19 mouse cellular contexts compared by ENCODE assay signal in the genomic region with DNA sequence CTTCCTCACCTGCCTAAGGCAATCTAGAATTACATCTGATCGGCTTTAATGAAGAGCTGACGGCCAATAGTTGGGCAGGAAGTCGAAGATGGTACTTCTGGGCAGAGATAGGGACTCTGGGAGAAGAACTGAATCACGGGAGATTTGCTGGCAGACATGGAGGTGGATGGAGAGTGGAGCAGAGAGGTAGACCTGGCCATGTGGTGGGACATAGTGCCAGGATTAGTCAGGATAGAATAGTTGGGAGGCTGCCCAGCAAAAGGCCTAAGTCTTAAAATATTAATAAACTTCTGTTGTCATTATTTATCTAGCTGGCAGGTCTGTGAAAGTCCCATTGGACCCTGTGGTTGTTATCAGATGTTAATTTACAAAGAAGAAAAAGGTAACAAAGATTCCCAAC. TPM values are rescaled to one million over a fixed set of nuclear protein-coding genes. Genes with fewer than 3 reads are reported as not detected.
"Had no signal": no experiment of that assay in that cellular context is flagged by ENCODE, and none has a peak within 500 bp of the region (broad histone marks: within the 10 kb centered on the region; RNA-seq: fewer than 3 reads in every experiment).

No protein-coding gene starts in this region.

- H3K4me1 ChIP-seq: midbrain, embryonic 15.5 days; neural tube, embryonic 13.5 days; neural tube, embryonic 15.5 days had no signal

- H3K27me3 ChIP-seq: midbrain, embryonic 13.5 days; midbrain, embryonic 15.5 days; neural tube, embryonic 13.5 days; neural tube, embryonic 15.5 days had no signal

- H3K27ac ChIP-seq: midbrain, embryonic 10.5 days; midbrain, embryonic 13.5 days; midbrain, embryonic 15.5 days; neural tube, embryonic 13.5 days; neural tube, embryonic 15.5 days had no signal

- H3K4me2 ChIP-seq: lung, embryonic 14.5 days; midbrain, embryonic 13.5 days; midbrain, embryonic 15.5 days; neural tube, embryonic 13.5 days; neural tube, embryonic 15.5 days had no signal

- DNase-seq: lung, adult 18-20 months; lung, embryonic 14.5 days; lung, postnatal 10 days; lung, postnatal 4 days; retina, postnatal 1 day; right cerebral cortex, adult 18-20 months; right cerebral cortex, postnatal 25 days; right cerebral cortex, postnatal 4 days; spleen, adult 18-20 months; thymus, adult 18-20 months; thymus, postnatal 14 days; thymus, postnatal 4 days had no signal

- H3K9ac ChIP-seq: lung, embryonic 14.5 days; midbrain, embryonic 13.5 days; midbrain, embryonic 15.5 days; neural tube, embryonic 13.5 days; neural tube, embryonic 15.5 days had no signal

- H3K4me3 ChIP-seq: midbrain, embryonic 10.5 days; midbrain, embryonic 13.5 days; midbrain, embryonic 15.5 days; myocyte; neural tube, embryonic 13.5 days; neural tube, embryonic 15.5 days had no signal

- H3K9me3 ChIP-seq: midbrain, embryonic 10.5 days; midbrain, embryonic 13.5 days; midbrain, embryonic 15.5 days; neural tube, embryonic 13.5 days; neural tube, embryonic 15.5 days had no signal

- ATAC-seq: midbrain, embryonic 13.5 days; midbrain, embryonic 15.5 days had no signal

RNA-seq across cellular contexts. Expression of a gene that starts 36.7 kb away (rescaled TPM):
- polyA plus RNA-seq: liver, embryonic 16.5 days had no signal
